Mouse (Mus musculus) small intestine, adult 2 months (tissue): Measurements from ENCODE around the gene Plaur. TPM values are rescaled to one million over a fixed set of nuclear protein-coding genes. Genes with fewer than 3 reads are reported as not detected.

Source experiments
- H3K27ac ChIP-seq: fragments of 200-500 bp; 2 replicates; pipeline ENCODE4 v1.5.1; 2012; ENCODE audit warnings: low read depth, low read length, control low read depth, inconsistent platforms; ENCODE audit not compliant: insufficient read depth
- H3K27me3 ChIP-seq: fragments of 200-500 bp; 2 replicates; pipeline ENCODE4 v1.6.1; 2012; ENCODE audit warnings: mild to moderate bottlenecking, moderate library complexity, low read length, inconsistent platforms; ENCODE audit not compliant: control insufficient read depth, insufficient read depth
- H3K36me3 ChIP-seq: fragments of 200-500 bp; 2 replicates; pipeline ENCODE4 v1.6.1; 2012; ENCODE audit warnings: mild to moderate bottlenecking, low read length, control low read depth, inconsistent platforms; ENCODE audit not compliant: control insufficient read depth, insufficient read depth
- H3K4me1 ChIP-seq: fragments of 200-500 bp; 2 replicates; pipeline ENCODE4 v1.6.1; 2012; ENCODE audit warnings: low read length, inconsistent platforms, mixed read lengths; ENCODE audit not compliant: control insufficient read depth, insufficient read depth, insufficient read length
- H3K4me3 ChIP-seq: fragments of 200-500 bp; 2 replicates; pipeline ENCODE4 v1.5.1; 2012; ENCODE audit warnings: low read depth, mild to moderate bottlenecking, control low read depth, inconsistent platforms, low read length, moderate library complexity
- CTCF ChIP-seq: fragments of 200-500 bp; IDR thresholded peaks from 2 replicates; pipeline ENCODE4 v1.5.1; 2012; ENCODE audit warnings: low read depth, mild to moderate bottlenecking, control low read depth, inconsistent platforms, low read length, moderate library complexity, mixed read lengths; ENCODE audit not compliant: insufficient replicate concordance, insufficient read length; ENCODE audit errors: extremely low read depth
- POLR2A ChIP-seq: fragments of 200-500 bp; IDR thresholded peaks from 2 replicates; pipeline ENCODE4 v1.6.1; 2012; ENCODE audit warnings: low read depth, mild to moderate bottlenecking, control low read depth, inconsistent platforms, low read length, moderate library complexity
- WGBS: fragments of 180-500 bp; shearing (Covaris S2); methylation state at CpG from one replicate; pipeline ENCODE4 v1.1.7; 2018; 5-methylcytosine and 5-hydroxymethylcytosine counted together
- polyA plus RNA-seq: library from polyadenylated mRNA; depleted of rRNA; stranded (reverse); fragments of >200 nt; gene quantifications from 2 replicates; pipeline ENCODE4 v1.2.3, GENCODE M21; 2012

The Plaur gene
- polyA plus RNA-seq, 1 experiment, result 9.9 TPM

DNA sequence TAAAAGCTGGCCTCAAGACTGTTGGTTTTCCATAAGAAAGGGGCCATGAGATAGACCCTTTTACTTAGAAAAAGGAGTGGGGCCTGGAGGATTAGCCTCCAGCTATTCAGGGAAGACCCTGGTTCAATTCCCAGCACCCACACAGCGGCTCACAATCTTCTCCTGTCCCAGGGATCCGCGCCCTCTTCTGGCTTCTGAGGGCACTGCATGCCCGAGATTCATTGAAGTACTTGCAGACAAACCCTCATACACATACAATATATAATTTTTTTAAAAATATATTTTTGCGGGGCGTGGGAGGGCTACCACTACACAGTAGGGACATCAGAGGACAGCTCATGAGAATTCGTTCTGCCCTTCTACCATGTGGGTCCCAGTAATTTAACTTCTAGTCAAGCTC lies 38.6 kb downstream of the Plaur start:
- H3K4me1 ChIP-seq, result no peaks in the 10 kb centered on the region; the same call in 1 of the 2 replicates
- TF ChIP-seq CTCF, result peak; percentile 46; the same call in 1 of the 2 replicates
- no peak for TF ChIP-seq POLR2A
- WGBS, result 37% methylated on average over 7 of the region's 7 CpGs
- H3K4me3 ChIP-seq, result no peak overlapping the region
- H3K36me3 ChIP-seq, result no peaks in the 10 kb centered on the region
- H3K27me3 ChIP-seq, result peaks cover 28% of the 10 kb centered on the region
- no peak overlapping the region for H3K27ac ChIP-seq

DNA sequence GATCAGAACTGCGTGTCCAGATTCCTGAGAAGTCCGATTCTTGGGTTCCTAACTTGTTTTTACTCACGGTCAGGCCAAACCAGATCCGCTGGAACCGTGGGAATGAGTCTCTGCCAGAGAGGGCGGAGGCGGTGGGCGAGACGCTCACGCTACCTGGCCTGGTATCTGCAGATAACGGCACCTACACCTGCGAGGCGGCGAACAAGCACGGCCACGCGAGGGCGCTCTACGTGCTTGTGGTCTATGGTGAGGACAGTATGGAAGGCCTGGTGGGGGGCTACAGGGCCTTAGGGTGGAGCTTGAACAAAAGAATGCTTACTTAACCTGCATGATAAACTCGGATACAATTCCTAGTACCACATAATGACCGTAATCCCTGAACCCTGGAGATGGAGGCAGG lies 39.2 kb downstream of the Plaur start:
- no peak for TF ChIP-seq POLR2A
- TF ChIP-seq CTCF, result peak; percentile 38; the same call in 1 of the 2 replicates
- H3K36me3 ChIP-seq, result no peaks in the 10 kb centered on the region
- no peaks in the 10 kb centered on the region; the same call in 1 of the 2 replicates for H3K4me1 ChIP-seq
- no peak overlapping the region for H3K27ac ChIP-seq
- H3K27me3 ChIP-seq, result peaks cover 28% of the 10 kb centered on the region
- 37% methylated on average over 21 of the region's 21 CpGs for WGBS
- no peak overlapping the region for H3K4me3 ChIP-seq

DNA sequence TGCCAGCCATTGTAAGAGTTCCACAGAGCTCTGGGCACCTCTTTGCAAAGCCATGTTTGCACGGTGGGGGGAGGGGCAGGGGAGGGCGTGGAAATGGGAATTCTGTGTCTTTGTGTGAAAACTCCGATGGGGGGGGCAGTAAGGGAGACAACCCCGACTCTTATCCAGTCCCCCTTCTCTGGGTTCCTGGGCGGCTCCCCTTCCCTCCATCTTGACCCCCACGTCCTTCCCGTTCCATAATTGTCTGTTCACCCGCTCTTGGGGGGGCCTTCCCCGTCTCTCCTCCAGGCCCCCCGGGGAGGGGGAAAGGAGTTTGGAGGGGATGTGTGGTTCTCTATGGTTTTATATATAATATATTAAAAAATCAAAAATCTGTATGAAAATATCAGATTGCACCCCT lies 41.7 kb downstream of the Plaur start:
- TF ChIP-seq CTCF (no peak), POLR2A (no peak)
- Histone ChIP-seq H3K36me3 (no peaks in the 10 kb centered on the region), H3K27me3 (peaks cover 28% of the 10 kb centered on the region), H3K27ac (no peak overlapping the region), H3K4me1 (no peaks in the 10 kb centered on the region; the same call in none of the 2 replicates), H3K4me3 (no peak overlapping the region)
- 19% methylated on average over 10 of the region's 10 CpGs for WGBS

DNA sequence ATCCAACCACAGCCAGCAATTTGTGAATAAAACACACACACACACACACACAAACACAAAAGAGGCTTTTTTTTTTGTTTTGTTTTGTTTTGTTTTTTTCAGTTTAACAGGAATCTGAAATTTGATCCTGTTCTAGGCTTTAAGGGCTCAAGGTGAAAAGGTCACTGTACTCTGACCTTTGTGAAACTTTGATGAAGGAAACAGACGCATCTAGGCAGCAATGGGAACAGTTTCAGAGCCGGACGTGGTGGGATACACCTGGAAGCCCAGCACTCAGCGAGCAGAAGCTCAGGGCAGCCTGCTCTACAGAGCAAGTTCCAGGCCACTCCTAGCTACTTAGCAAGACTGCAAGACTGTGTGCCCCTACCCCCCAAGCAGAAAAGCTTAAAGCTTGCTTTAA lies 42.6 kb downstream of the Plaur start:
- 37% methylated on average over 4 of the region's 4 CpGs for WGBS
- no peaks in the 10 kb centered on the region; the same call in none of the 2 replicates for H3K4me1 ChIP-seq
- H3K27ac ChIP-seq, result no peak overlapping the region
- H3K27me3 ChIP-seq, result peaks cover 21% of the 10 kb centered on the region
- TF ChIP-seq CTCF (no peak), POLR2A (no peak)
- no peaks in the 10 kb centered on the region for H3K36me3 ChIP-seq
- no peak overlapping the region for H3K4me3 ChIP-seq

DNA sequence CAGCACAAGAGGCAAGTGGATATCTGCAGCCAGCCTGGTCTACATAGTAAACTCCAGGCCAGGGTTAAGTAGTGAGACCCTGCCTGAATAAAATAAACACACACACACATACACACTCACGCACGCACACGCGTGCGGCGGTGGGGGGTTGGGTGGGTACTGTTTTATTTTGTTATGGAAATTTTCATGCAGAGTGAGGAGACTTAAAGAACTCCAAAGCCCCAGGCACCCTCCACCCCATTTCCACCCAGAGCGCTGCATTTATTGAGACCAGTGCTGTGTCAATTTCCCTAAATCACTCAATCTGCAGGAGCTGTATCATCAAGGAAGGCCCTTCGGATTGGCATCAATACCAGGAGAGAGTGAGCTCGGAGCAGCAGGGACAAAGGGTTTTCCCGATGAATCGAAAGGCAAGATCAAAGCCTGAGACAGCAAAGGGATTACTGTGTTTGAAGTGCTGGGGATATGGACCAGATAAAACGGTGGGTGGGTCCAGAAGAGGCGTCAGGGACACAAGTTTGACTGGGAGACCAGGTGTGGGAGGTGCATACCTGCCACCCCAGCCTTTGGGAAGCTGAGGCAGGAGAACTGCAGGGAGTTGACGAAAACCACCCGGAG lies 43.3 kb downstream of the Plaur start:
- H3K27ac ChIP-seq, result no peak overlapping the region
- H3K4me3 ChIP-seq, result no peak overlapping the region
- no peak for TF ChIP-seq POLR2A
- no peak for TF ChIP-seq CTCF
- 69% methylated on average over 15 of the region's 15 CpGs for WGBS
- peaks cover 14% of the 10 kb centered on the region for H3K27me3 ChIP-seq
- H3K4me1 ChIP-seq, result no peaks in the 10 kb centered on the region; the same call in none of the 2 replicates
- H3K36me3 ChIP-seq, result no peaks in the 10 kb centered on the region

DNA sequence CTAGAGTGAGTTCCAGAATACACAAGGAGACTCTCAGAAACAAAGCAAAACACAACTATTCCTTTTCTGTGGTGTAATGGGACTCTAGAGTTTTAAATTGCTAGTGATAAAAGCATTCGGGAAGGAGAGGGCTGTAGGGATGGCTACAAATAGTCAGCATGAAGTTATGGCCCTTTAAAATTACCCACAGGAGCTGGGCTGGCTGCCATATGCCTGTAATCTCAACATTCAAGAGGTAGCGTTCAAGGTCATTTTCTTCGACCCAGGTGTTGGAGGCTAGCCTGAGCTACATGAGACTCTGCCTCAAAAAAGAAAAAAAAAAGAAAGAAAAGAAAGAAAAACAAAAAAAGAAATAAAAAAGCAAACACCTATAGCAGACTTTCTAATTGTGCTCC lies 43.8 kb downstream of the Plaur start:
- TF ChIP-seq POLR2A, result no peak
- no peak for TF ChIP-seq CTCF
- Histone ChIP-seq H3K27me3 (peaks cover 14% of the 10 kb centered on the region; the same call in 1 of the 2 replicates), H3K27ac (no peak overlapping the region), H3K4me3 (no peak overlapping the region), H3K4me1 (no peaks in the 10 kb centered on the region; the same call in none of the 2 replicates), H3K36me3 (no peaks in the 10 kb centered on the region)
- WGBS, result 15% methylated on average over 3 of the region's 3 CpGs

DNA sequence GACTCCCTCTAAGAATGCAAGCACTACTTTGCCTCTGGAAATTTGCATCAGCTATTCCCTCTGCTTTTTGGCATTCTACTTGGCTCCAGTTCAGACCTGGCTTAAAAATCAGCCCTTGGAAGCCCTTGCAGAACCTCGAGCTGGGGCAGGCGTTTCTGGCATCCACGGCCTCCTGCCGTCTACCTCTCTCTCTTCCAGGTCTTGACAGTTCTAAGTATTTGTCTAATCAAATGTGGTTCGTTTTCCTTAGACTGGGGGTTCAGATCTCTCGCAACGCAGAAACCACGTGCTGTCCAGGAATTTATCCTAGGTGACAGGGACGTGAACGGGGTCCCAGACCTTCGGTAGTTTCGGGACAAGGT lies 44.2 kb downstream of the Plaur start:
- TF ChIP-seq CTCF (no peak), POLR2A (no peak)
- Histone ChIP-seq H3K27me3 (peaks cover 13% of the 10 kb centered on the region; the same call in 1 of the 2 replicates), H3K27ac (no peak overlapping the region), H3K4me3 (peak overlapping the region; percentile 98), H3K4me1 (peaks cover 2% of the 10 kb centered on the region), H3K36me3 (no peaks in the 10 kb centered on the region)
- 2% methylated on average over 12 of the region's 12 CpGs for WGBS

DNA sequence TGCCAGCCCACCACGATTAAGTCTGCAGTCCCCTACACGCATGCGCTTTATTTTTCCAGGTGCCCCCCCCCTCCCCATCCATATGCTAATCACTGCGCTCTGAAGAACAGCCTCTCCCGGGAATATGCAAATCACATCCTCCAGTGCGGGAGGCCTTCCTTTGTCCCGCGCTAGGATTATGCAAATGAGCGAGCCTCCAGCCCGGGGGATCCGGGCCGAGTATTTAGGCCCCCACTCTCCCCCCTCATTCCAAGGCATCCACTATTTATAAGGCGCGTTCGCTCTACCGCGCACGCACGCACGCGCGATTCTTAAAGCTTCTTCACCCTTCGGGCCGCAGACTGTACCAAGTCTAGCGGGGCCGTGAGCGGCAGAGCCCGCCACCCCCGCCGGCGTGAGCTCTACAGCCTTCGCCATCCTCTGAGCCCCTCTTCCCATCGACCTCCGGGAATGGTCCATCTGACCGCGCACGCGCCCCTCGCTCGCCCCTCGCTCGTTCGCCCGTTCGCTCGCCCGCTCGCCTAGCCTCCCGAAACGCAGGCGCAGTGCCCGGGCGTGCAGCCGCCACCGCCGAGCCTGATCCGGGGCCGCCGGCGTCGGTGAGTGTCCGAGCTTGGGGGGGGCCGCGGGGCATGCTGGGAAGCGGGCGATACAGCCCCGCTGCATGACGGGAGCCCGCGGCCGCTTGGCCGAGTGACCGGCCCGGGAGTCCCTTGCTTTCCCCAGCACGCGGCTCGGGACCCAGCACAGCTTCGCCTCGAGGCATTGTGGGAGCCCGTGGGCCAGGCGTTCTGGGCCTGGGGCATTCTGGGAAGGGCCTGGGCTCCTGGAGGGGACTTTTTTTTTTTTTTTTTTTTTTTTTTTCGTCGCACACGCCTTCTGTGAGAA lies 44.8 kb downstream of the Plaur start, which contains the start of gene Zfp428:
TSS of gene Zfp428 (plus strand) at position 169 of the 888 bp plus-strand sequence.
- TF ChIP-seq CTCF (no peak), POLR2A (peak; percentile 42; the same call in 1 of the 2 replicates)
- Histone ChIP-seq H3K4me3 (peak within 1 kb of the TSS; percentile 98), H3K27me3 (peaks cover 8% of the 10 kb centered on the region; the same call in 1 of the 2 replicates), H3K27ac (peak within 1 kb of the TSS; percentile 85), H3K4me1 (peaks cover 2% of the 10 kb centered on the region), H3K36me3 (no peaks in the 10 kb centered on the region)
- WGBS, result 1% methylated on average over 84 of the region's 84 CpGs
